Mouse (Mus musculus) frontal cortex, postnatal 25 days (tissue): ENCODE measurements around the gene 2310050C09Rik.
A peak's percentile ranks its signal among the peaks of the same experiment; 100 is the strongest.

Source experiments
- DNase-seq, 2 experiments: peaks; one replicate each; pipeline ENCODE4 v3.0.0; 2022; ENCODE audit warnings: low spot score in 2 of 2

The 2310050C09Rik gene

GRCm38 (mm10) chr3:92870116-92870515 is at the start of gene 2310050C09Rik:
2310050C09Rik (minus strand) TSS chr3:92870216.
- DNase-seq, result no peak

DNA sequence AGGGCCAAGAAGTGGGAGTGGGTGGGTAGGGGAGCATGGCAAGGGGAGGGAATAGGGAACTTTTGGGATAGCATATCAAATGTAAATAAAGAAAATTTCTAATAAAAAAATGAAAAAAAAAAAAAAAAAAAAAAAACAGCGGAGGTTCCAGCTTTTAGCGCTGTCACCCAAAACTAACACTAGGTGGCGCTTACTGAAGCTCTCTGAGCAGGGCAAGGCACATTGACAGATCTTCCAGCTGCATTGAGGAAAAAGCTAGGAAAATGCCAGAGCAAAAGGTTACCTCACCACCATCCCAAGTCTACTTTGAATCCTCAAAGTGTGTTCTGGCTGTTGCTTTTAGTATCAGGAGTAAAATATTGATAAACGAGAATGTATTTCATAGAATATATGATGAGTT is 37.6 kb upstream of the 2310050C09Rik start:
- peak in 1 of 2 experiments; percentile 7 for DNase-seq

DNA sequence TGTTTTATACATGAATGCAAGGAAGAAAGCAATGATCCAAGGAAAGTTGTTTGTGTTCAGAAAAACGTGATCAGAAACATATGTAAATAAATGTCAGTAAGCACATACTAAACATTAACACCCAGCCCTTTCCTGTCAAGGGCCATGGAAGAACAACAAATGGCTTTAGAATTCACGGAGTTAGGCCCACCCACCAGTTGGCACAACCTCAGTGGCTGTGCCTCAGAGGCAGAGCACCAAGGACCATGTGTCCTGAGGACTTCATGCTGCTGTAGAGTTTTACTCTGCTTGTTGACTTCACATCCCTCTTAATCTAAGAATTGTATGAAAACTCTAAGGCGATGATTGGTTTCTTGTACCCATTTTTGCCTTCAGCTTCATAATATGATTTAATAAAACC is 35.2 kb upstream of the 2310050C09Rik start:
- no peak for DNase-seq

DNA sequence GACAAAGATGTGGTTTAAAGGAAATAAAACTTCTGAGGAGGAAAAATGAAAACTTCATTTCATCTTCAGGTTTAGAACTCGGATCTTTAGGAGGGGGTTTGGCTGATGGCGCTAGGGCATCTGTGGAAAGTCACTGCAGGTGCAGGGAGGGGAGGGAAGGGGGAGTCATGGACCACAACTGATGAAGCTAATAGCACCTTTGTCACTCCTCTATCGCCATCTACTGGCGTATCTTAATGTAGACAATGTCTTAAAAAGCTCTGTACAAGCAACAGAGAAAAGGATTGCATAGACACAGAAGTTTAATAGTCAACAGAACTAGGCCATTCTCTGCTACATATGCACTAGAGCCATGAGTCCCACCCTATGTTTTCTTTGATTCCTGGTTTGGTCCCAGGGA is 33.6 kb upstream of the 2310050C09Rik start:
- no peak for DNase-seq

- peak; percentile 10 to 19 for DNase-seq
Observed at GRCm38 (mm10) chr3:92902992-92903391, 33.0 kb upstream of the 2310050C09Rik start.

DNA sequence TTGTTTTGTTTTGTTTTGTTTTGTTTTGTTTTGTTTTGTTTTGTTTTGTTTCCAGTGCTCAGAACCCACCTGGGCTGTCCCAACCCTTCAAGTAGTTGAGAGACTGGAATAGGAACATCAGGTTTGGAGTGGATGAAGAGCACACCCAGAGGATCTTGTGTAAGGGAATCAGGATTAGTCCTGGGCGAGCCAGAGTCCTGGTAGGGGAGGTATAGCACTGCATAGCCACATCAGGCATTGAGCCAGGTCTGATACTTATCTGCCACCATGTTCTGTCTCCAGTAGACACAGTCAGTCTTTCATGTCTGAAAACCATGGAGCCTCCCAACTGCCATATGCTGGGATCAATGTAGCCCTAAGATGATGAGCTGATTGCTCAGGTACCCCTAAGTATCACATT is 24.5 kb upstream of the 2310050C09Rik start:
- no peak for DNase-seq

- no peak for DNase-seq
Observed at GRCm38 (mm10) chr3:92894063-92894462, 24.0 kb upstream of the 2310050C09Rik start.

GRCm38 (mm10) chr3:92874180-92874579 is 4.2 kb upstream of the 2310050C09Rik start:
- no peak for DNase-seq

- no peak for DNase-seq
Observed at GRCm38 (mm10) chr3:92851186-92851585, 18.8 kb downstream of the 2310050C09Rik start, which contains the start of gene Lce1l. Lce1l (minus strand) TSS chr3:92851286.

DNA sequence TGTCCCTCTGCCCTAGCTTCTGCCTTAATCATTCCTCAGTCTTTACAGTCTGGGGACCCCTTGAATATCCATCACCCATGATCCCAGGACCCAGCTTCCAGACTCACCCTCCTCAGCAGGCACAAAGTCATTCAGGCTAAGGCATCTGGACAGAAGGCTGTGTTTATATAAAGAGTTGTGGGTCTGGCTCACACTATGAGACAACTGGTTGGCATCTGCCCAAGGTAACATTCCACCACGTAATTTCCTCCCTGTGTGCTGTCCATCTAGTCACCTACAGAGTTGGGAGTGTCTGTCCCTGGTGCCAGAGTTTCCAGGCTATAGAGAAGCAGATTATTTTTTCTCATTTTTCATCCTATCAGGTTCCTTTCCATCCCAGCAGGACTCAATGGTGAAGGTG is 42.9 kb downstream of the 2310050C09Rik start, which contains the start of gene Kprp:
TSS of gene Kprp (minus strand) at position 140 of the 400 bp plus-strand sequence.
- DNase-seq, result no peak

- no peak for DNase-seq
Observed at GRCm38 (mm10) chr3:92825808-92826207, 44.2 kb downstream of the 2310050C09Rik start.
